Mouse (Mus musculus) T-helper 1 cell (primary cell): ENCODE measurements around the gene Smarca2.

Source experiments
- in situ Hi-C: fragments of 300-600 bp; cut with MboI, MseI; formaldehyde crosslinking; loops from one replicate; pipeline ENCODE4 v1.15.1; 2025; ENCODE audit warnings: high pct_unique_total_duplicates

Gene Smarca2

GRCm38 (mm10) chr19:26746290-26746689 lies 141.4 kb downstream of the Smarca2 start:
- in situ Hi-C loops, result loop anchor here (10.0 to 25.0 kb wide), 2 partner anchors 131 to 641 kb away; no protein-coding TSS in a partner anchor

DNA sequence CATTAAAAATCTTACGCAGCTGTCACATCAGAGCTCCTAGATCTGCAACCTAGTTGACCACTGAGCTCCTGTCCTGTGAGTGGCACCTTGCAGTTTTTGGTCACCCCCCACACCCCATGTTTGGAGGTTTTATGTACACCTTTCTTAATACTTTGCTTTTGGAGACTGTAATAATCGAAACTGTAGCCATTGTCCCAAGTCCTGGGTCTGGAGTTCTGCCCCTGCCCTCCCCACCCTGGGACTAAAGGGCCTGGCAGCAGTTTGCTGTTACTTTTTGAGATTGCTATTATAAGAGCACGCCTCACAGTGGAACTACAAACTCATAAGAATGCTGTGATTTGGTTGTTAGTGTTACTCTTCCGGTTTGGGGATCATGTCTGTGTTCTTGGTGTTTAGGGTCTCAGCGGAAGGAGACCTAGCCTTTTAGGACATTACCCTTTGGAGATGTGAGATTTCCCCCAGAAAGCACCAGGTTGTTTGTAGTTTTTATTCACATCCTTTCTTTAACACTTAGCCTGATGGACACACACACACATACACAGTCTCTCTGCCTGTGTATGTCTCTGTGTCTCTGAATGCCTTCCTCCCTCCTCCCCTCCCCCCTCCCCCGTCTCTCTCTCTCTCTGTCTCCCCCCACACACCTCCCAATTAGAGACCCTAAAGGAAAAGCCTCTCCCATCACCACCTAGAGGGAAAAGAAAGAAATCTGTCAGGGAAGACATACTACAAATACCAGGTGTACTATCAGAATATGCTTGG lies 142.0 kb downstream of the Smarca2 start:
- in situ Hi-C loops, result loop anchor here (10.0 to 25.0 kb wide), 2 partner anchors 132 to 640 kb away; no protein-coding TSS in a partner anchor

DNA sequence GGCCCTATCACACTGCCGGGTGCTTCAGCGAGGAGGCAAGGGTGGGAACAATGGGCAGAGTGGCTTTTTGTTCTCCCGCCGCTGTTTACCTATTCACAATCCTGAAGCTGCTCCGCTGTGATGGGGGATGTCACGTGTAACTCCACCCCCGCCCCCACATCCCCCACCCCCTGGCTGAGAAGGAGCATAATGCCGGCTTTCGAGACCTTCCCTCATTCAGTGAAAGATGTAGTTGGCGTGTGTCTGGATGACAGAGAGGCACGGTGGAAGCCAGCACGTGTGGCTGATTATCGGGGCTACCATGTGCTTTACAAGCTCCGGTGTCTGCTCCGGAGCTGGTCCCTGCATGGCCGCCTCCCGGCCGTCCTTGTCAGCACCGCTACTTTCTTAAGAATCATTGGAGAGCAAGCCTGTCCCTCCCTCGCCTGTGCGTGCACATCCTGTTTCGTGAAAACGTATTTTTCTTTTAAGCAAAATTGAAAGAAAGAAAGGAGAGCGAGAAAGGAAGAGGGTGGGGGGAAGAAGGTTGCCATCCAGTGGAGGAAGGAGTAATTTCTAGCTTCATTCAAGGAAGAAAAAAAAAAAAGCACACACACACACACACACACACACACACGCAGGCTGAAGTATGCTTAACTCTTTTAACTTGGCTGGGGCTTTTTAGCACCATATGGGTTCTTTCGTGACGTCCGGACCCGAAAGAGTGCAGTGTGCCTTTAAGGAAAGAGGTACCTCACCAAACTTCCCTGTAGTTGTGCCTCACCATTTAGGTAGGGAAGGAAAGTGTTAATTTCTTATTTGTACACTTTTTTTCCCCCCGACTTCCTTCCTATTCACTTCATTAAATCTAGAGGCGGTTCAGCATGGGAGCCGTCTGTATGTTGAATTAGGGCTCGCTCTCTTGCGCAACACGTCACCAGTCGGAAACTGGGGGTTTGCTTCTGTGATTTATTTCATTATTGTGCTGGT lies 143.0 kb downstream of the Smarca2 start:
- in situ Hi-C loops, result loop anchor here (10.0 to 25.0 kb wide), 2 partner anchors 133 to 639 kb away; no protein-coding TSS in a partner anchor

- in situ Hi-C loops, result loop anchor here (10.0 to 25.0 kb wide), 2 partner anchors 134 to 639 kb away; no protein-coding TSS in a partner anchor
Observed at GRCm38 (mm10) chr19:26748676-26749075, 143.8 kb downstream of the Smarca2 start.

DNA sequence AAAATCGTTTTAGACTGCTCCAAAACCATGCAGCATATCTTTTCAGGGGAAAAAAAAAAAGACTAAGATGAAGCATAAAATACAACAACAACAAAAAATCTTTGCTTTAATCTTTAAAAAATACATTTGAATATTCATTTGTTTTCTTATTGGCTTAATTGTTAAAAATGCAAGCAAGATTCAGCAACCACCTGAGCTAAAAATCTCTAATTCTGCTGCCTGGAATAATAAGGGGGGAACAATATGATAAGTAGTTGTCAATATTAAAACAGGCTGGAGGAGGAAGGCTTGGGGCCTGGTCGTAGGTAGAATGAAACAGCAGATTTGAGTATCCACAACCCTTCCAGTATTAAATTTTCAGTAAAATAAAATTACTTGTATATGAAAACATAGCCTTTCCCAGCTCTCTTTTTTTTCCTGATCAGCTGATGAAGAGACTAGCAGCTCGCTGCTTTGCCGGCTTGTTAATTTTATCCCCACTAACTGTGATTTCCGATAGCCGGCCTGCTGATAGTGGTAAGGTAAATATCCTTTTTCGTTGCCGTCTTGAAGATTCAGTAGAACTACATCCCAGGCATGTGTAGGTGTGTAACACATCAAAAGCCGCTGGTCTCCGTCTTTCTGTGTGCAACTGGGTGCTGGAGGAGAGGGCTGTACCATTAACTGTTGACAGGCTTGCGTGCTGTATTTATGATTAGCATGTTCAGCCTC lies 144.7 kb downstream of the Smarca2 start:
- in situ Hi-C loops, result loop anchor here (10.0 to 25.0 kb wide), 2 partner anchors 135 to 638 kb away; no protein-coding TSS in a partner anchor

DNA sequence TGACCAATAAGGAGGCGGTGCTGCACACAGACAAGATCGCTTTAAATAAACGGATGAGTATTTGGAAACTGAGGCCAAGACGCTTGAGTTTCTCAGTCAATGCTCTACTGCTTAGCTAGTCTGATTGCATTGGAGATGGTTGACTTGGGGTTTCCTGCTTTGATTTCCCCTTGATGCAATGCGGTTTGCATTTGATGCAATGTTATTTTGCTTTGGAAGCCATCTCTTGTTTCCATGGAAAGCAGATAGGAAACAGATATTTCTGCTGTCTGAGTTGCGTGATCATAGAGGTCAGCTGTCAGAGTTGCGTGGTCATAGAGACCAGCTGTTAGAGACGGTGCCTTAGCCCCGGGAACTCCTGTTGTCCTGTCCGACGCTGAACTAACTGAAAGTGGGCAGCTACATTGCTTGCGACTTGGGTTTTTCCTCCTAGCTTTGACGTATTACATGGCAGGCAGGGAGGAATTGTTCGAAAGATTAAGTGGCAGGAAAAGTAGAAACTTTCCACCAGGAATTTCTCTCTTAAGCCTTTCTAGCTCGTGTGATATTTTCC lies 147.8 kb downstream of the Smarca2 start:
- in situ Hi-C loops, result no loop called here

- in situ Hi-C loops, result no loop called here
Observed at GRCm38 (mm10) chr19:26753266-26753872, 148.5 kb downstream of the Smarca2 start.

GRCm38 (mm10) chr19:26754016-26754794 lies 149.4 kb downstream of the Smarca2 start:
- in situ Hi-C loops, result no loop called here

DNA sequence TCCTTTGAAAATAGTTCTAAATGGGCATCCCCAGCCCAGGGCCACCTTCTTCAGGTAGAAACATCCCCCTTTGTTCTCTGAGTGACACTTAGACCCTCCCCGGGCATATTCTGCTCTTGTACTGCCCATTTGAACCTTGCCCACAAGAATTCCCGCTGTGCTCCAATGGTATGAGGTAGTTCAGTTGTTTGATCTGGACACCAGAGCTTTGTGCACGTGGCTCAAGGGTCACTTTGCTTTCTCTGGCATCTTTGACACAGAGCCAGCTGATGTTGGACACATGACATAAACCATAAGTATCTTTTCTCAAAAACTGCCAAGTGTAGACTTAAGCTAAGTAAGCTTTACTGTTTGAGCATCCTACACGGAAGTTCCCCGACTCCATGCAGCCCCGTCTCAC lies 151.1 kb downstream of the Smarca2 start:
- in situ Hi-C loops, result no loop called here

DNA sequence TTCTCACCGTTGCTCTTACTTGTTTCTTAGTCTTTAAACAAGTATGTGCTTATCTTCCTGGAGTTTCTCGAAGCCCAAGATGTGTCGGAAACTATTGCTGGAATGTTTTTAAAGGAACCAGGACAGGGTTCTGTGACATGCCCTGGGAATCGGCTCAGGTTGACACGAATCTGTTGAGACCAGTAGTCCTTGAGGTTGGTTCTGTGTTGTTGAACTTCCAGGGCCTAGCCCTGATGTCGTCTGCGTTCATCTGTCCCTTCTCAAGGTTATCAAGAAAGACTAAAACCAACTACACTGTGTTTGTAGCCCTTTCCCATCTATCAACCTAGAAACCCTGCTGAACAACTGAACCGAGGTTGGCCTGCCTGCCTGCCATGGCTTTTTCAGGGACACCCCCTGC lies 151.5 kb downstream of the Smarca2 start:
- in situ Hi-C loops, result no loop called here

GRCm38 (mm10) chr19:26758156-26758555 lies 153.3 kb downstream of the Smarca2 start:
- in situ Hi-C loops, result no loop called here

DNA sequence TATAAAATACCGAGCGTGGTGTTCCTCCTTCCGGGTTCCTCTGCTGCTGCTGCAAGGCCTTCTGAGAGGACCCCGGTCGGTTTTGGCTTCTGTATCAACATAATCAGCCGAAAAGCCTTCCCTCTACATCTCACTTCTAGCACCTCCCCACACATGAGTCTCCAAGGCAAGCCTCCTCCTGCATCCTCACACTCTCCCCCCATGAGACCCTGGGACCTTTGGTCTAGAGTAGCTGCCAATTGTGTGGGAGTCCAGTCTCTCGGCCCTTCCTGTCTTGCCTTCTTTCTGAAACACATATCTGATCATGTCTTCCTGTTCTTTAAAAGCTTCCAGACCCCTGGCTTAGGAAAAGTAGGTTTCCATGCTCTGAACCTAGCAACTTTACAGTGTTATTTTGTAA lies 153.8 kb downstream of the Smarca2 start:
- in situ Hi-C loops, result no loop called here

GRCm38 (mm10) chr19:26759295-26759694 lies 154.4 kb downstream of the Smarca2 start:
- in situ Hi-C loops, result no loop called here

DNA sequence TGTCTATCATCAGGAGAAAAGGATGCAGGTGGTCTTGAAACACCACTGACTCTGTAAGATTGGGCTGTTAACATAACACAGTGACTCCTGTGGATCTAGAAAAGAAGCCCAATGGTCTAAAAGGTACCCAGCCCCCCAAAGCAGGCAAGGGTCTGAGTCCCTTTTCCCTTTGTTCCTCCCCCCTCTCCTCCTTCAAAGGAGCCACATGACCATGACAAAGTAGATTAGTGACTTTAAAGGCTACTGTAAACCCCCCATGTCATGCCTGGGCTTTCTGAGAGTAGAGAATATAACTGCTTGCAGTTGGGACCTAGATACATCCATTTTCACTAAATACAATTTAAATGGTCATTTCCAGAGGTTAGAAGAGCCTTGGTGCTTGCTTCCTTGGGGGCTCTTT lies 156.4 kb downstream of the Smarca2 start:
- in situ Hi-C loops, result no loop called here

DNA sequence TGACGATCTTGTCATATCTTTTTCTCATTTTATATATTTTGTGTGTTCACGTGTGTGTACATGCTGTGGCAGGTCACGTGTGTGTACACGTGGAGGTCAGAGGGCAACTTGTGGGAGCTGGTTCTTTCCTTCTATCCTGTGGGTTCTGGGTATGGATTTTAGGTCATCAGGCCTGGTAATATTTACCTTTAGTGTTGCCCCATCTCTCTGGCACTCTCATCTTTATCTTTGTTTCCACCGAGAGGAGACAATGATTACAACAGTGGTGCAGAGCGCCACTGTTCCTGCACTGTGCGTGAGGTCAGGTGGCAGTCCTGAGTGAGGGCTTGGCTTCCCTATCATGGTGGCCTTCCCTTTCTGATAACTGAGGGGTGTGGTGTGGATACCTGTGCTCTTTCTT lies 160.6 kb downstream of the Smarca2 start:
- in situ Hi-C loops, result no loop called here

DNA sequence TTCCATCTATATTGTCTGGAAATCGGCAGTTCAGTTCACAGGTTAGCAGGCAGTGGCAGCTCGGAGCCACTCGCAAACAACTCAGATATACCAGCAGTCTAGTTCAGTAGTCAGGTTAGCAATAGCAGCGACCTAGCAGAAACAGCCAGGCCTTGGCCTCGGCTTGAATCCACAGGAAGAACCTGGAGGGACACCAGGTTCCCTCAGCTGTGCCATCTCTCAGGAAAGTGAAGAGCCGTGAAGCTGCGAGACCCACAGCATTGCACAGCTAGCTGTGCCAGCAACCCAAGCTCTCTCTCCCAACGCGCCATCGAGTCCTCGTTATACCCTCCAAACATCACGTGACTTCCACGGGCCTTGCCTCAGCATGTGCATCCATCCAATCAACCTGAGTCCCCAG lies 162.6 kb downstream of the Smarca2 start:
- in situ Hi-C loops, result no loop called here

GRCm38 (mm10) chr19:26767941-26768340 lies 163.1 kb downstream of the Smarca2 start:
- in situ Hi-C loops, result no loop called here

DNA sequence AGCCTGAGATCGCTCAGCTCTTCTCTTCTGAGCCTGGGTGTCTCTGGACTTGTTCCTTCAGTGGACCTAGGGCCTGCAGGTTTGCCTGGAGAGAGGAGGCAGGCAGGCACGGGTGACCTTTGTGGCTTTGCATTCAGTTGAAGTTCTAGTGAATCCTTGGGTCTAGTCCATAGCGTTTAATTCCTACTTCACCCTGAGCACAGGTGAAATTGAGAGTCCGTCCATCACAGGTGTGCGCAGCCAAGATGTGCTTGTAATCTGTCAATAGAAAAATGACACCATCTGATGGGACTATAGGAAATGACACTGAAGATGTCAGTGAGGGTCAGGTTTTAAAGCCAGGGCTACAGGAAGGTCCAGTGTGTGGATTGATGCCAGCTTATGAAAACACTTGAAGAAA lies 164.0 kb downstream of the Smarca2 start:
- in situ Hi-C loops, result no loop called here

DNA sequence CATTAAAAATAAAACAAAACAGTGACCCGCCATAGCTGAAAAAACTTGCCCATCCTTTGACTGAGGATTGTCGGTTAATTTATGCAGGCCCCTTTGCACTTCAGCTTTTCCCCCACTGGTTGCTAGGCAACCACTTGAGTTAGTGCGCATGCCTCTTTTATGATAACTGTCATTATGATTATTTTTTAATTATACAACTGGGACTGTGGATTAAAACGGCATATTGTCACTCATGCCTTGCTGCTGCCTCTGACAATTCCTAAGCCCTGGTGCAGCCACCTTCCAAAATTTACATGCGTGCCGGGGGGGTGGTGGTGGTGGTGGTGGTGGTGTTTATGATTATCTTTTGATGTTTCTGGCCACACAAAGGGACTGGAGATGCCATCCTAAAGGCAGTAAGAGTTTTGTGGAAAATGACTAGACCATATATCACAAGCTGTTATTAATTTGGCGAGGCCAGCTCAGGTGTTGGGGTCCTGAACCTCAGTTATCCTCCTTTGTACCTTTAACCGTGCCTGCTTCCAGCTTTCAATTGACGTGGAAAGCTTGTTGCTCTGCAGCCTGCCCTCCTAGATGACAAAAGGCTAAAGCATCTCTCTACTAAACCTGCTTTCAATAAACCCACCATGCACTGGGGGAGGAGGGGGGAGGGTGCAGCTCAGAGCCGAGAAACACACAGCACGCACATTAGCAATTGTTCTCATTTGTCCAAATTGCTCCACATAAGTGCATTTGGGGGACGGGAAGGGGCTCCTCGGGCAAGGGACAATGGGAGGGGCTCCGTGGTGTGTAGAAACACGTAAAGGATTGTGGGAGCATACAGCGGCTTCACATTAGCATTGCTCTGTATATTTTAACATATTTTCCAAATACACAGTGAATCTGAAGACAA lies 165.0 kb downstream of the Smarca2 start:
- in situ Hi-C loops, result no loop called here
